Mouse (Mus musculus) limb, embryonic 11.5 days (tissue): ENCODE measurements around the gene Erich4. TPM values are rescaled to one million over a fixed set of nuclear protein-coding genes. Genes with fewer than 3 reads are reported as not detected.

ENCODE experiments used
- polyA plus RNA-seq: library from polyadenylated mRNA; unstranded; fragments of >200 nt; fragmentation: Nextera tagmentation; extraction: Ambion mirVana; gene quantifications from 2 replicates; pipeline ENCODE4 v1.2.1, GENCODE M21; 2014

The Erich4 gene
- polyA plus RNA-seq, 1 experiment from 2014 or later = not detected

Other genes starting within 250 kb of the Erich4 start
- gene Cnfn, start 246.2 kb downstream of the Erich4 start, polyA plus RNA-seq = not detected in 2 replicates
- 4.2 and 4.5 TPM in 2 replicates for gene Lipe, start 217.2 kb downstream of the Erich4 start, polyA plus RNA-seq
- gene Cxcl17, start 203.0 kb downstream of the Erich4 start, polyA plus RNA-seq = 0.33 and 0.44 TPM in 2 replicates
- 0.85 and 1.4 TPM in 2 replicates for gene Ceacam1, start 138.3 kb downstream of the Erich4 start, polyA plus RNA-seq
- 0.11 TPM in 1 of 2 replicates, not detected in the other for gene Ceacam2, start 76.0 kb downstream of the Erich4 start, polyA plus RNA-seq
- gene Dmac2, start 3.5 kb upstream of the Erich4 start, polyA plus RNA-seq = 35.8 and 36.9 TPM in 2 replicates
- gene B3gnt8, start 10.8 kb upstream of the Erich4 start, polyA plus RNA-seq = 0.87 and 1.2 TPM in 2 replicates
- gene Bckdha, start 43.1 kb upstream of the Erich4 start, polyA plus RNA-seq = 49.3 and 54.7 TPM in 2 replicates
- 70.0 and 73.8 TPM in 2 replicates for gene Exosc5, start 43.3 kb upstream of the Erich4 start, polyA plus RNA-seq
- gene Tmem91, start 59.3 kb upstream of the Erich4 start, polyA plus RNA-seq = 1.7 and 2.2 TPM in 2 replicates
- 30.7 and 31.7 TPM in 2 replicates for gene B9d2, start 64.9 kb upstream of the Erich4 start, polyA plus RNA-seq
- 1.6 and 1.9 TPM in 2 replicates for gene Tgfb1, start 71.1 kb upstream of the Erich4 start, polyA plus RNA-seq
- gene Ccdc97, start 103.2 kb upstream of the Erich4 start, polyA plus RNA-seq = 33.1 and 35.3 TPM in 2 replicates
- gene Hnrnpul1, start 138.9 kb upstream of the Erich4 start, polyA plus RNA-seq = 82.9 and 87.8 TPM in 2 replicates
- gene Axl, start 172.8 kb upstream of the Erich4 start, polyA plus RNA-seq = 32.1 and 32.5 TPM in 2 replicates
- gene Cyp2s1, start 201.0 kb upstream of the Erich4 start, polyA plus RNA-seq = 1.6 and 1.9 TPM in 2 replicates